Mouse (Mus musculus) thymus, postnatal 25 days (tissue): Measurements from ENCODE around the gene Gtpbp10.

Experiments
- DNase-seq: peaks from one replicate; pipeline ENCODE4 v3.0.0; 2022

The Gtpbp10 gene

DNA sequence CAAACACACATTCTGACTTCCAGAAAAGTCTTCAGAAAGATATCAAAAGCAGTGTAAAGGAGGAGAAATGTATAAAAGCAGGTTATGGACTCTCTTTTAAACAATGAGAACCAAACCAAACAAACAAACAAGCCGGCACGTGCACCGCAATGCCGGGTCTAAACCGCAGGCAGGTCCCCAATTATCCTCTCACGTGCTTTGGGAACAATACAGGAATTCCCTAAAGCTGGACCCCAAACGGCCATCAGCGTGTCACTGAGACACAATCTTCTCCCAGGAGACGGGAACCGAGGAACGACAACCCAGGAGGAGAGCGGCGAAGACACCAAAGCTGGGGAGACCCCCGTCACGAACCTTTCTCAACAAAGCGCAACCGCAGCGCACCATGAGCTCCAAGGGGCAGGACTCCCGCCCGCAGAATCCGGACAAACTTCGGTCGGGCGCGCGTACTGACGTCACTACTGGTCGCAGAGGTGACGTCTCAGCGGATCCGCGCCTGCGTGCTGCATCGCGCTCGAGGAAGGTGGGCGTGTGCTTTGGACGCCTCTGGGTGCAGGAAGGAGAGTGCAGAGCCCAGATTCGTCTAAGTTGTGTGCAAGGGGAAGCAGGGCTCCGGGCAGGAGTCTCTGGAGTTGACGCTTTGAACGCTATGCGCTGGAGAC lies at the start of gene Gtpbp10:
Gtpbp10 (minus strand) TSS at position 460 of the 662 bp plus-strand sequence.
- DNase-seq, result peak; percentile 91

DNA sequence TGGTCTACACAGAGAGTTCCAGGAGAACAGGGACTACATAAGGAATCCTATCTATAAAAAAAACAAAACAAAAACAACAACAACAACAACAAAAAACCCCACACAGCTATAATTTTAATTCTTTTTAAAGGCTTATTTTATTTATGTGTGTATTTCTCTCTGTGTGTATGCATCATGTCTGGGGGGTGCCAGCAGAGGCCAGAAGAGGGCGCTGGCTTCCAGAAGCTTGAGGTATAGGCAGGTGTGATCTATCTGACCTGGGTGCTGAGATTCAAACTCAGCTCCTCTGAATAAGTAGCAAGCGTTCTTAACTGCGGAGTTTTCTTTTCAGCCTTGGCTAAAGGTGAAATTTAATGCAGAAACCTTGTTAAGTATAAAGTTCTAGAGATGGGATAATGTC lies 28.3 kb upstream of the Gtpbp10 start:
- no peak for DNase-seq

GRCm38 (mm10) chr5:5573749-5574317 lies 14.5 kb upstream of the Gtpbp10 start, which contains the start of gene Gm8773:
TSS of gene Gm8773 (plus strand) at chr5:5573799.
- no peak for DNase-seq

- no peak for DNase-seq
Measured at GRCm38 (mm10) chr5:5562435-5562834, 3.1 kb upstream of the Gtpbp10 start.

DNA sequence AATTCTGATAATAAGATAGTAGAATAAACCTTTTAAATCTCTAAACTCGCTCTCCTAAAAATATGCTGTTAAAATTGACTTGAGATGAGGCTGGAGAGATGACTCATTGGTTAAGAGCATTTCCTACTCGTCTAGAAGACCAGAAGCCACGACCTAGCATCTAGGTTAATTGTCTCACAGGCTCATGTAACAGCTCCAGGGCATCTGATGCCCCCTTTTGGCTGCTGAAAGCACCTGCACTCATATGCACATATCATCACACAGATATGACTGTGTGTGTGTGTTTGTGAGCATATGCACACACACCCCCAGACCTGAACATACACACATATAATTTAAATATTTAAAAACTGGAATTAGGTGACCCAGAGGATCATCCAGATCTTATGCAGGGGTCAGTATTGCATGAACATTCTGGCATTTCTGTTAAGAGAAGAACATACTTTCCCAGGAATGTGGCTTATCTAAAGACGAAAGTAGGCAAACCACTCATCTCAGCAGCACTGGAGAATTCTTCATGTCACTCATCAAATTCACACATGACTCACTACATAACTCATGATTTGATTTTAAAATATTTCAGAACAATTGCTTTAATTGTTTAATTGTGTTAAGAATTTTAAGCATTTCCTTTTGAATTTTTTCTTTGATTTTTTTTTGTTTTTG lies 1.8 kb upstream of the Gtpbp10 start:
- DNase-seq, result no peak

DNA sequence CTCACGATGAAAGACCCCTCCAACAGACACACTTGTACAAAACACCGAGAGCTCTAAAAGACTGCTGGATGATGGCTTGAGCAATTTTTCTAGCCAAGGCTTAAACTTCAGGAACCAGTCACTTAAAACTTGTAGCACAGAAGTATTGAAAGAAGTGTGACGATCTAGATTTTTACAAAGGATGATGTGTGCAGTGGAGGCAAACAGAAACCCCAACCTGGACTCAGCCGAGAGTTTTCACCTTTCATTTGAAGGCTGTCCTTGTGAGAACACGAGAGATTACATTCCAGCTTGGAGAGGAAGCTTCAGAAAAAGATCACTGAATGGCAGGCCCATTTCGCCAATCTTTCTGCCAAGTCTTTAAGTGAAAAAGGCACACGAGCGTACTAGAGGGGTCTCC lies 460 bp upstream of the Gtpbp10 start:
- DNase-seq, result no peak

- no peak for DNase-seq
Measured at GRCm38 (mm10) chr5:5551110-5551509, 8.2 kb downstream of the Gtpbp10 start.

GRCm38 (mm10) chr5:5540385-5540784 lies 19.0 kb downstream of the Gtpbp10 start:
- DNase-seq, result no peak

DNA sequence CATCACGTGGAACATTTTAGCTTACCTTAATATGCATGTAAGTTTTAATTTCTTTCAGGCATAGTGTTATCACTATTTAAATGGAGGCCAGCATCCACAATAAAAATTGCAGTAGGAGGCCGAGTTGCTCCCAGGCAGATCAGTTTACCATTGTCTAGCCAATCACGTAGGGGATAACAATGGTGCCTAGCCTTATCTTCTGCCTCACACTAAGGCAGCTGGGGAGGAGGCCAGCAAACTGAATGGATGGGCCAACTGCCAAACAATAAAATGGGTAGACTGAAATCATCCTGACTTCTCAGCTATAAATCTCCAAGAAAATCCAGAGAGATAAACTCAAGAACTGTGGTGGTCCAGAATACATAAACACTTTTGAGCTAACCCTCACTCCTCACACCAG lies 19.6 kb downstream of the Gtpbp10 start:
- no peak for DNase-seq

- no peak for DNase-seq
Measured at GRCm38 (mm10) chr5:5536131-5536530, 23.2 kb downstream of the Gtpbp10 start.

GRCm38 (mm10) chr5:5533656-5534420 lies 25.5 kb downstream of the Gtpbp10 start:
- DNase-seq, result no peak

GRCm38 (mm10) chr5:5515411-5515810 lies 43.9 kb downstream of the Gtpbp10 start:
- DNase-seq, result no peak

- peak; percentile 54 for DNase-seq
Measured at GRCm38 (mm10) chr5:5514196-5515076, 44.9 kb downstream of the Gtpbp10 start, which contains the start of gene Cldn12. TSS of gene Cldn12 (minus strand) at chr5:5514958.

GRCm38 (mm10) chr5:5511401-5511800 lies 47.9 kb downstream of the Gtpbp10 start:
- no peak for DNase-seq

DNA sequence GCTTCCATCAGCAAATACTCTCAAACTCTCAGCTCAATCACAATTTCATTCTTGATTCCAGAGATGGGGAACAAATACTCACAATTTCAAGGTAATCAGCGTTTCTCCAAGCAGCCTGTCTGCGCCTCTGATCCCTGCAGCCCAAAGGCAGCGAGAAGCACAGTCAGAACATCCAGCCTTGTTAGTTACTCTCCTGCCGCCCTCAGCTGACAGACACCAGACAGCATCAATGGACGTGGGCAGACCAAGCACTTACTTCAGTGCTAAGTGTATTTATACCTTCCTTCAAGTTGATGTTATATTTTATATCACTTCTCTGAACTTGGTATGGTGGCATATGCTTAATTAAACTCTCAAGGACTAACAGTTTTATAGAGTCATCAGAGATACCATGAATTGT lies 48.3 kb downstream of the Gtpbp10 start:
- no peak for DNase-seq

DNA sequence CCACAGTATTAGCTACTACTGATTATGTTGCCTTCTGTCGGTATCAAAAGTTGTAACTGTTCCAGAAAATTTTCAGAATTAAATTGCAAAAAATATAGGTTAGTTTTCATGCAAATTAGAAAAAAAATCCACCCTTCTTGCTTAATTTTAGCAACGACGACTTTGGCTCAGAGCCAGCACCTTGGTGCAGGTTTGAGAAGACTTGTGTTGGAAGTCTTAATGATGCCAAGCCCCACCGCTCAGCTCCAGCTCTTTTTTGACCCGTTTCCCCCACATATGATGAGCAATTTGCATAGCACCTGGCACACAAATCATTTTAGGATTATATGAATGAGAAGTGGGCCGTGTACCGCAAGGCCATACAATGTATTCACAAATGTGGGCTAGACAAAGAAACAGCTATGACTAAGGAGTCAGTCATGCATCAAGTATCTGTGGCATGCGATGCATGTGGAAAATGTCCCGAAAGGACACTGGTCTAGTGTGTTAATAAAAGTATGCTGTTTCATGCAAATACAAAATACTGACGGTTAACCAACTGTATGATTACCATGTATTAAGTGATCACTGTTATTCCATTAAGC lies 48.9 kb downstream of the Gtpbp10 start:
- no peak for DNase-seq

GRCm38 (mm10) chr5:5508231-5508630 lies 51.1 kb downstream of the Gtpbp10 start:
- no peak for DNase-seq

- peak; percentile 10 for DNase-seq
Measured at GRCm38 (mm10) chr5:5507701-5508225, 51.6 kb downstream of the Gtpbp10 start.

DNA sequence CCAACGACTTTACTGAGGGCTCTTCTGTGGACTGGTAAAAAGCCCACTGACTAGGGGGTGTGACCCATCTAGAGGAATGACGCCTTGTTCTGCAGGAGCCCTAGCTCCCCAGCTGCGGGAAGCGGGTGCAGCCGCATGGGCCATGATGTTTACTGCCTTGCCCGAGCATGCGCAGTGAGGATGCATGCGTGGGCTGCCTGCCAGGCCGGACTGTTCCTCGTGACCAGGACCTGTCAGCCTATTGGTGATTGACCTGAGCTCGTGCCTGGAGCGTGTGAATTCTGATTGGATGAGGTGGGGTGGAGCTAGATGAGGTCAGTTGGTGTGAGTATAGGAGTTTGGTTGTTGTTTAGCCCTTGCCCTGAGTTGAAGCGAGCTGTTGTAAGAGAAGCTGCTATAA lies 54.9 kb downstream of the Gtpbp10 start:
- no peak for DNase-seq

DNA sequence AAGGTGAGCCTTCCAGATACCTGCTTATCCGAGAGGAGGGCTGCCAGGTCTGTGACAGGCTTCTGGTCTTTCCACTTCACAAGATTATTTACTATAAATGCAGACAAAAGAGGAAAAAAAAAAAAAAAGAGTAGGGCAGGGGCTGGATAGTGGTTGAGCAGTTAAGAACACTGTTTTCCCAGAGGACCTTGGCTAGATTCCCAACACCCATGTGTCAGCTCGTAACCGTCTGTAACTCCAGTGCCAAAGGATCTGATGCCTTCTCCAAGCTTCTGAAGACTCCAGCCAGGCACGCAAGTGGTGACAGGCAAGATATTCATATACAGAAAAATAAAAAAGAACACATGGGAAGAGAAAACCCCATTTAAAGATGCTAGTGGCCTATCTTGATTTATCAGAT lies 56.0 kb downstream of the Gtpbp10 start:
- no peak for DNase-seq

- DNase-seq, result no peak
Measured at GRCm38 (mm10) chr5:5501583-5501982, 57.8 kb downstream of the Gtpbp10 start.

- no peak for DNase-seq
Measured at GRCm38 (mm10) chr5:5496393-5496792, 62.9 kb downstream of the Gtpbp10 start.
